Mouse (Mus musculus) layer of hippocampus, adult 2 months (tissue): ENCODE data around the gene Fam213b. TPM values are rescaled to one million over a fixed set of nuclear protein-coding genes. Genes with fewer than 3 reads are reported as not detected.

ENCODE experiments used
- DNase-seq, 2 experiments: peaks; one replicate each; pipeline ENCODE4 v3.0.0; 2022; ENCODE audit warnings: low spot score in 2 of 2
- H3K27ac ChIP-seq: fragments of 200-600 bp; 2 replicates; pipeline ENCODE4 v1.8.1; 2022
- H3K4me3 ChIP-seq: fragments of 200-600 bp; 2 replicates; pipeline ENCODE4 v1.8.1; 2022; ENCODE audit warnings: mild to moderate bottlenecking
- CTCF ChIP-seq: fragments of 200-600 bp; conservative IDR thresholded peaks from 2 replicates; pipeline ENCODE4 v1.8.1; 2022; ENCODE audit warnings: antibody characterized with exemption, mild to moderate bottlenecking, moderate library complexity
- total RNA-seq, 2 experiments: library from RNA; stranded (reverse); gene quantifications; 2 replicates each; pipeline ENCODE4 v1.2.3; 2021

Fam213b gene
- total RNA-seq, 2 experiments from 2014 or later, result 48.1 to 48.9 TPM

DNA sequence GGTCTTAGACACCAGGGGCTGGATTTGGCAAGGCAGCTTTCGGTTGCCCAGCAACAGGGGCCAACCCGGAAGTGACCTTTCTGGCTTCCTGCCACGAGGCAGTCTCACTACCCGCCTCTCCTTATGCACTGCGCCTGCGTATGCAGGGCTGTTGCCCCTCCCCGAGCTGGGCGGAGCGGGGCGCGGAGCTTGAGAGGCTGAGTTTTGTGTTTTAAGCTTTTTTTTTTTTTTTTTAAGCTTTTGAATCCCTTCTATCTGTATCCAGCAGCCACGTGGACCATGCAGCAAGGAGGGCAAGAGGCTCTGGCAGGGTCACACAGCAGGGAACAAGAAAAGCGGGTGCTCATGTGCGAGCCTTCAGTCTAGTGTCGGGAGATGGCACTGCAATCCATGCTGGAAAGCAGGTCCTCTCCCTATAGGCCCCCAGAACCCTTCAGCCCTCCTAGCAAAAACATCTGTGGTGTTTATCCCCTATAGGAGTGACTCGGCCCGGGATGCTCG, 34.6 kb downstream of the Fam213b start:
- peak; percentile 77 for TF ChIP-seq CTCF
- DNase-seq, result peak; percentile 88 to 90
- Histone ChIP-seq H3K27ac (peak overlapping the region; percentile 79), H3K4me3 (peak overlapping the region; percentile 54)

- no peak overlapping the region for H3K27ac ChIP-seq
Observed at GRCm38 (mm10) chr4:154863436-154863935, 35.4 kb downstream of the Fam213b start.

GRCm38 (mm10) chr4:154861967-154862366, 37.0 kb downstream of the Fam213b start:
- H3K4me3 ChIP-seq, result no peak overlapping the region
- no peak for TF ChIP-seq CTCF
- peak in 1 of 2 experiments; percentile 5 for DNase-seq
- H3K27ac ChIP-seq, result no peak overlapping the region

More at GRCm38 (mm10) chr4:154863436-154863935, 35.4 kb downstream of the Fam213b start:
- H3K4me3 ChIP-seq, result no peak overlapping the region
- DNase-seq, result peak in 1 of 2 experiments; percentile 6
- TF ChIP-seq CTCF, result no peak

DNA sequence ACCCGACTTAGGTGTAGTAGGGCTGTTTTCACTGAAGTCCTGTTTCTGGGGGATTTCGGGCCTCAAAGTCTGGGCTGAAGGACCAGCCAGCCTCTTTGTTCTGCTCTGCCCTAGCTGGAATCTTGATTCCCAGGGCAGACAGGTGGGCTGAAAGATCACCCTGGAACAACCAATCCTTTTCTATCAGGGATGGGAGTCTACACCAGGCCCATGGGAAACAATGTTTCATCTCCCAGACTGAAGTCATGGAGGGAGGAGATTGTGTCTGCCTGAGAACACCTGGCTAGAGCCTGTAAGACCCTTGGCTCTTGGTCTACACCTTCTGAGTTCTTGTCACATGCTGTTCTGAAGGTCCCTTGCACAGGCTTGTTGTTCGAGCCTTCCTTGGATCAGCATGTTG, 40.3 kb downstream of the Fam213b start:
- no peak for DNase-seq
- TF ChIP-seq CTCF, result no peak
- Histone ChIP-seq H3K4me3 (no peak overlapping the region), H3K27ac (no peak overlapping the region)

- no peak overlapping the region for H3K4me3 ChIP-seq
- H3K27ac ChIP-seq, result no peak overlapping the region
- DNase-seq, result peak in 1 of 2 experiments; percentile 7
- no peak for TF ChIP-seq CTCF
Observed at GRCm38 (mm10) chr4:154857366-154858240, 41.3 kb downstream of the Fam213b start.

GRCm38 (mm10) chr4:154856882-154857281, 42.1 kb downstream of the Fam213b start:
- peak overlapping the region; percentile 97; the same call in 1 of the 2 replicates for H3K27ac ChIP-seq
- peak overlapping the region; percentile 65; the same call in 1 of the 2 replicates for H3K4me3 ChIP-seq

DNA sequence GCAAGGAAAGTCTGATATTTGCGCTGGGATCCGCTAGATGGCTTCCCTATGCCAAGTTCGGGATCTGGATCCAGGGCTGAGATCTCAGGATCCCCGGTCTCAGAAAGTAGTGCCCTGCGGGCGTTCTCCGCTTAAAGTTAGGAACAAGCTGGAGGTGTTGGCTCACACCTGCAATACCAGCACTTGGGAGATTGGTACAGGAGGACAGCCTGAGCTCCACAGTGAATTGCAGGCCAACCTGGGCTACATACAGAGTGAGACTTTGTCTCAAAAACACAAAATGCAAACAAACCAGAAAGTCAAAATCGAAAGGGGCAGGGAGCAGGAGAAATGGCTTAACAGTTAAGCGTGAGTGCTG, 42.5 kb downstream of the Fam213b start:
- H3K27ac ChIP-seq, result peak overlapping the region; percentile 97
- DNase-seq, result no peak
- peak; percentile 37 for TF ChIP-seq CTCF
- H3K4me3 ChIP-seq, result peak overlapping the region; percentile 65

More at GRCm38 (mm10) chr4:154856882-154857281, 42.1 kb downstream of the Fam213b start:
- peak in 1 of 2 experiments; percentile 8 for DNase-seq
- peak; percentile 46 for TF ChIP-seq CTCF

- peak; percentile 72 for TF ChIP-seq CTCF
- H3K4me3 ChIP-seq, result peak overlapping the region; percentile 65
- H3K27ac ChIP-seq, result peak overlapping the region; percentile 97
- peak; percentile 83 to 92 for DNase-seq
Observed at GRCm38 (mm10) chr4:154855721-154856479, 43.0 kb downstream of the Fam213b start.

- TF ChIP-seq CTCF, result no peak
- H3K27ac ChIP-seq, result peak overlapping the region; percentile 97; the same call in 1 of the 2 replicates
- peak overlapping the region; percentile 65 for H3K4me3 ChIP-seq
- peak in 1 of 2 experiments; percentile 6 for DNase-seq
Observed at GRCm38 (mm10) chr4:154854676-154855345, 44.1 kb downstream of the Fam213b start.

DNA sequence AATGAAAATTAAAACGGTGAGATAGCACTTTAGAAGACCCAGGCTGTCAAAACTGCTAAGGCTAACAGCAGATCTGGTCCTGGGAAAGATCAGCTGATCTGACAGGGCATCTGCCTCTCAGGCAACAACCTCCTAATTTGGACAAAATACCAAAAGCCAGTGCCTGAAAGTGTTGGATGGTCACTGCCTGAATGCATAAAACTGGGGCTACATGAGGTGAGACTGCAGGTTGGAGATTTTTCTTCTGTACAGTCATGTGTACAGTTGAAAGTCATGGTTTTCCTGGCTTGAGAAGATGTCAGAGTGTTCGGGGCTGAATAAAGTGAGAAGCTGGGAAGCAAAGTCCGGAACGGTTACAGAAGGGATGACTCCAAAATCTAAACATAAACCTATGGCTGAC, 45.1 kb downstream of the Fam213b start:
- DNase-seq, result no peak
- Histone ChIP-seq H3K4me3 (no peak overlapping the region), H3K27ac (no peak overlapping the region)
- no peak for TF ChIP-seq CTCF

DNA sequence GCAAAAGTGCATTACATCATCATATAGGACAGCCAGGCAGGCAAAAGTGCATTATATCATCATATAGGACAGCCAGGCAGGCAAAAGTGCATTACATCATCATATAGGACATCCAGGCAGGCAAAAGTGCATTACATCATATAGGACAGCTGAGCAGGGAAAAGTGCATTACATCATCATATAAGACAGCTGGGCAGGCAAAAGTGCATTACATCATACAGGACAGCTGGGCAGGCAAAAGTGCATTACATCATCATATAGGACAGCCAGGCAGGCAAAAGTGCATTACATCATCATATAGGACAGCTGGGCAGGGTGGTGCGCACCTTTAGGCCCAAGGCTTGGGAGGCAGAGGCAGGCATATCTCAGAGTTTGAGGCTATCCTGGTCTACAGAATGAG, 46.2 kb downstream of the Fam213b start:
- no peak for TF ChIP-seq CTCF
- Histone ChIP-seq H3K4me3 (no peak overlapping the region), H3K27ac (no peak overlapping the region)
- no peak for DNase-seq

Other genes starting within 250 kb of the Fam213b start
- gene Actrt2, start 231.3 kb downstream of the Fam213b start, total RNA-seq, result not detected
- 1 to 10 TPM; 4.0 to 4.1 TPM for gene Ttc34, start 61.7 kb downstream of the Fam213b start, total RNA-seq
- gene Mmel1, start 29.6 kb downstream of the Fam213b start, total RNA-seq, result under 1 TPM; 0.29 to 0.44 TPM
- 1 to 10 TPM in 1 of 2 experiments, under 1 TPM in 1; 0.84 to 1.3 TPM for gene Tnfrsf14, start 29.4 kb upstream of the Fam213b start, total RNA-seq
- gene Hes5, start 61.8 kb upstream of the Fam213b start, total RNA-seq, result 10 to 100 TPM; 24.7 to 30.7 TPM
- 10 to 100 TPM; 41.8 to 43.0 TPM for gene Pank4, start 65.0 kb upstream of the Fam213b start, total RNA-seq
- gene Plch2, start 157.6 kb upstream of the Fam213b start, total RNA-seq, result 10 to 100 TPM; 91.1 to 92.0 TPM
- gene Pex10, start 167.9 kb upstream of the Fam213b start, total RNA-seq, result 10 to 100 TPM; 23.1 to 24.2 TPM
- 10 to 100 TPM; 60.6 to 63.0 TPM for gene Rer1, start 187.2 kb upstream of the Fam213b start, total RNA-seq
- 10 to 100 TPM; 11.8 to 14.0 TPM for gene Morn1, start 187.4 kb upstream of the Fam213b start, total RNA-seq